Mouse (Mus musculus) bone marrow macrophage, adult 2 months (primary cell): ENCODE data around the gene Gm20481.

Experiments
- CTCF ChIP-seq: IDR thresholded peaks from 2 replicates; pipeline ENCODE4 v1.5.1; 2012; ENCODE audit warnings: low read depth, mild to moderate bottlenecking, low read length, moderate library complexity
- POLR2A ChIP-seq: IDR thresholded peaks from 2 replicates; pipeline ENCODE4 v1.6.1; 2012; ENCODE audit warnings: mild to moderate bottlenecking, low read depth, low read length, borderline replicate concordance

DNA sequence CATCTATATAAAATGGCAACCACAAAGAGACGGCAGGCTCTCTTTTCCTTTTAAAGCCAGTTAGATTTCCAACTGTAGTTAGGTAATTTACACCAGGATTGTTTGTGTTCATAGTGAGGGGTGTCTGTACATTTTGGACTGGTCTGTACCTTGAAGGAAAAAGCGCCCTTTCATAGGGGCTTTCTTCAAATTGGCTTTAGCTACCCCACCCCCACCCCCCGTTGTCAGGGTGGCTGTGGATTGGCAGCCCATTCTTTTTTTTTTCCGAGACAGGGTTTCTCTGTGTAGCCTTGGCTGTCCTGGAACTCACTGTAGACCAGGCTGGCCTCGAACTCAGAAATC, 27.4 kb downstream of the Gm20481 start:
- no peak for TF ChIP-seq POLR2A
- TF ChIP-seq CTCF, result no peak
